Mouse (Mus musculus) R1 (cell line): ENCODE results near the gene Pygb.
A peak's percentile ranks its signal among the peaks of the same experiment; 100 is the strongest.

ENCODE experiments used
- DNase-seq: peaks from one replicate; pipeline ENCODE4 v3.0.0-alpha.2; 2018; ENCODE audit warnings: low read depth, low spot score

Gene Pygb

DNA sequence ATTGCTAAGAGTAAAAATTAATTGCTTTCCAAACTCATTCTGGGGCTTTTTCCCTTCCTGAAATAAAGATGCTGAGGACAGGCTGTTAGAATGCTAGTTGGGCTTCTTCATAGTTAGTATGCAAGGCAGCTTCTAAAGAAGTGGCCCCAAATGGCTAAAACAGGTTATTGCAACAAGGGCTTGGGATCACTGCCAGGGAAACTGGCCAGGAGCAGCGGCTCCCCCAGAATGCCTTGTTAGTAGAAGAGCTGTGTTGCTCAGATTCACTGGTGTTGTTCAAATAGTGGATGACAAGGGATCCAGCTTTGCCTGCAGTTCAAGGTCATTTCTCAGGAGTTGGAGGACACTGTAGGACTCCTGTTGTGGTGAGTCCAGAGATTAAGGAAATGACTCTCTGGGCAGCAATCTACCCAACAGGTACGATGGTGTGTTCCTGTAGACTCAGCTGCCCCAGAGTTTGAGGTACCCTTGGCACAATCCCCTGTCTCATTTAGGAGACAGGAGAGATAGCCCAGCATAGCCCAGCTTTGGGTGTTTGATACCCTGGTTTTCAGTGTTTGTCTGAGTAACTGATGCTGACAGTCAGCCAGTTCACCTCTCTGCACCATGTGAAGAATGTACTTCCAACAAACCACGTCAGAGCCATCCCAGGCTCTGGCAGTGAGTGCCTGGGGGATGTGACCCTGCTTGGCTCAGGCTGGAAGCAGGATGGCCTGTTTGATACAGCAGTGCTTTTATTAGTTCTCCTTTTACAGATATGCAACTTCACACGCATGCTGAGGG, 2.4 kb downstream of the Pygb start:
- peak; percentile 40 for DNase-seq

DNA sequence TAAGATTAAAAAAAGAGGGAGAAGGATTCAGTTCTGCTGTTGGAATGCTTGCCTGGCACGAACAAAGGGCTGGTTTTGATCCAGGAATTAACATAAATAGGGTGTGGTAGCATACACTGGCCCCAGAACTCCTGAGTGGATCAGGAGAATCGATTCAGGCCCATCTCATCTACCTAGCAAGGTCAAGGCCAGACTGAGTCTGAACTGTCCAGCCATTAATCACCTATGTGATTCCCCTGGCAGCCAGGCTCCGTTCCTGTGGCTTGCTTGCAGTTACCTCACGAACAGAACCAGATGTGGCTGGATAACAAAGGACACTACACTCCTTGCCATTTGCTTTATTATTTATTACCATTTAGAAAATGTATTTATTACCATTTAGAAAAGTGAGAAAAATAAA, 6.8 kb downstream of the Pygb start:
- DNase-seq: no peak

DNA sequence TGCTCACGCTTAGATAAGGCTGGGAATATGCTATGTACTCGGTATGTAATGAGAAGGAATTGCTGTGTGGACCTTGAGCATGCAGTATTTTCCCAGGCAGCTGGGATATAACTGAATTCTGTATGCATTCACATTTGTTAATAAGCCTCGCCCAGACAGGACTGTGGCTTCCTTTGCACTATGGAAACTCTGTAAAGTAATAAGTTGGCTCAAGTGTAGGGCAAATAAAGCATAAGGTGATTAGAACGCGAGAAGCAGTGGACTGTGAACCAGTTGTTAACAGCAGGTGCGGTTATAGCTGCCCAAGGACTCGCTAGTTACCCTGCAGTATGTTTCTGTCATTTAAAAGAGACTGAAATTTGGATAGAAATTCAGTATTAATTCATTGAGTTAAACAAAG, 11.5 kb downstream of the Pygb start:
- no peak for DNase-seq

DNA sequence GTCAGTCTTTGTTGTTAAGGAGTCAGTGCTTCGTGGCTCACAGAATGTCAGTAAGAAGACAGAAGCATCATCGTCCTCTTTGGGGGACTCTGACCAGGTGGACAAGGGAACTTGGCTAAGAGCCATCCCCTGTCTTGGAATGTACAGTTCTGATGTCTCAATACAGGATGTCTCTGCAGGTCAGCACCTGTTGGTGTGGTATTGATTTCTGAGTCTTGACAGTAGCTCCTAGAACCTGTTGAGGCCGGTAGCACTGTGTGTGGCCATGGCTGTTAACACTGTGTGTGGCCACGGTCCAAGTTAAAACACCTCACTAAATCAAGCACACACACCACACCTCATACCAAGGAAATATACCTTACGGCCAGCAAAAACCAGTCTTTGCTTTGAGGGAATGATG, 14.1 kb downstream of the Pygb start:
- no peak for DNase-seq

DNA sequence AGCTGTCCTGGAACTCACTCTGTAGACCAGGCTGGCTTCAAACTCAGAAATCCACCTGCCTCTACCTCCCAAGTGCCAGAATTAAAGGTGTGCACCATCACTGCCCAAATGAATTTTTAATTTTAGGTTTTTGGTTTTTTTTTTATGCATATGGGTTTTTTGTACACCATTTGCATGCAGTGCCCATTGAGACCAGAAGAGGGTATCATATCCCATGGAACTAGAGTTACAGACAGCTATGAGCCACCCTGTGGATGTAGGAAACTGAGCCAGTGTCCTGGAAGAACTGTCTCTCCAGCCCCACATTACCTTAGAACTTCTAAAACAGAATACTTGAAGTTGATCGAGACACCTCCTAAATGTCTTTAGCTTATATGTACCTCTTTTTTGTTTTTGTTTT, 16.5 kb downstream of the Pygb start:
- peak; percentile 34 for DNase-seq

DNA sequence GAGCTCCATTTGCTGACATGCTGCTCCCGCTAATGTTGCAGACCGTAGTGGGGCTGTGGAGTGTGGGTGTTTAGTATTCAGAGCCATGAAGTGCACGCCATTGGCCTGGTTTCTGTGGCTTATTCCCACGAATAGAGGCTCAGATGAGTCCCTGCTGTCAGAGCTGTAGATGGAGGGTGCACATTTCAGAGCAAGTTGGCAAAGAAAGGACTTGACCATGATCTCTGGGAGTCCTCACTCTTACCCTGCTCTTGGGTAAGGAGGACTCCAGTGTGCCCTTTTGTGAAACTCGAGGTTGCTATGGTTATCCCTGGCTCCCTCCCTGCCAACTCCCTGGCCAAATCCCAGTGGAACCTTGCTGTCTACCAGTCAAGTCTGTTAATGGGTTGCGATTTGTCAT, 21.8 kb downstream of the Pygb start:
- DNase-seq: no peak

DNA sequence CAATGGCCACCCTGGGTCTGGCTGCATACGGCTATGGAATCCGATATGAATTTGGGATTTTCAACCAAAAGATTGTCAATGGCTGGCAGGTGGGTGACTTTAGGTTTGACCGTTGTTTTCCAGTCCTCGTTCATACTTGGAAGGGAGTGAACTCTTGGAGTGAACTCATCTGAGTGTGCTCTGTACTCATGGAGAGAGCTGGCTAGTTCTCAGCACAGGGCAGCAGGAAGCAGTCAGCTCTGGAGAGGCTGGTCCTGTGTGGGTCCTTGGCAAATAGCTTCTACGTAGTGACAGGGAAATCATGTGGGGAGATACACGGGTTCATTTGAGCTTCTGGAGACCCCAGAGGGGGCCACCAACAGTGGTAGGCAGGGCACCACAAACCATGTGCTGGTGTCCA, 22.3 kb downstream of the Pygb start:
- no peak for DNase-seq

DNA sequence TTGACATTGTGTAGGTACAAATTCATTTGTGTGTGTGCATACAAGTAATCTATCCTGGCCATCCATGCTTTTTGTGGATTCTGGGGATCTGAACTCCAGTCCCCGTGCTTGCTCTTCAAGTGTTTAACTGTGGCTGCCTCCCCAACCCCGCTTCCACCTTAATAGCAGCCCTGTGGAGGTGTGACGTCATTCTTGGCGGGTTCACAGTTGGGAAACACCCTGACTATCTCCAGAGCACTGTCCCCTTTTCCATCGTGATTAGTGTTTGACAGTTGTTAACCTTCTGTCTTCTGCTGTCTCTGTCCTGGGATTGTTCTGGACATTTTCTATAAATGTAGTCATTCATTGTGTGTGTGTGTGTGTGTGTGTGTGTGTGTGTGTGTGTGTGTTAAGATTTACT, 24.1 kb downstream of the Pygb start:
- no peak for DNase-seq

DNA sequence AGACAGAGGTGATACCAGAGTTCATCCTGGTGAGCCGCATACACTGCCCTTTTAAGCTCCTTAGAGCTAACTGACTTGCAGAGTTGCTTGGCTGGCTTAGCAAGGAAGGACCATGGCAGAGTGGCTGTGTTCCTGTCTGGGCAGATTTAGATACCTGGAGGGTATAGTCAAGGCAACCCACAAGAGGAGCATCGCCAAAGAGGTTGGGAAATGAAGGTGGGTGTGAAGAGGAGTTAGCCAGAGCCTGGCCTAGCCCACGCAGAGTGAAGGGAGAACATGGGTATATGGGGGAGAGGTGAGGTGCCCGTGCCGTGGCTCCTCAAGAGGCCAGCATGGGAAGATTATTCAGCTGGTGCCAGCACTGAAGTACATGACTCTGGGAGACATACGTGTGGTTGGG, 26.3 kb downstream of the Pygb start:
- DNase-seq: no peak

DNA sequence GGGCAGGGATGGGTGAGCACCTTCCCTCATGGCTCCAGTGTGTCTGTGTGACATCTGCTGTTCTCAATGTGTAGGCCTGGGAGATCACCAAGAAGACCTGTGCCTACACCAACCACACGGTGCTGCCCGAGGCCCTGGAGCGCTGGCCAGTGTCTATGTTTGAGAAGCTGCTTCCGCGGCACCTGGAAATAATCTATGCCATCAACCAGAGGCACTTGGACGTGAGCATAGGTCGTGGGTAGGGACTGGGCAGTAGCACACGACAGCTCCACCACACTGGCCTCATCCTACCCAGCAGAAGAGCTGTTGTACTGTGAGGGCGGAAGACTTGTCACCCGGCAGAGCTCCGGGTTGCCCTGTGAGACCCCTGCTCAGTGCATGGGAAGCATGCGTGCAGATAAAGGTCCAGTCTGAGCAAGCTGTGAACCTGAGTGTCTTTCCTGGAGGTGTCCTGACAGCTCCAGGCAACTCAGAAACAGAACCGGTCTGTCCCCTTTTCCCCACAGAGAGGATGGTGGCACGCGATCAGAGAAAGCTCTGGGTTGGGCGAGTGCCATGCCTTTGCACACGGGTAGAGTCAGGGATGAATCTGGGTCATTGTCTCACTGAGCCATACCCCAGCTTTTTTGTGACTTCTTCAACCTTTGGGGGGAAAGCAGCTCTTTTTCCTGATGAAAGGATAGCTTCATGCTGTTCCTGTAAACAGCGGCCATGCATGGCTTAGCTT, 30.3 kb downstream of the Pygb start:
- no peak for DNase-seq

DNA sequence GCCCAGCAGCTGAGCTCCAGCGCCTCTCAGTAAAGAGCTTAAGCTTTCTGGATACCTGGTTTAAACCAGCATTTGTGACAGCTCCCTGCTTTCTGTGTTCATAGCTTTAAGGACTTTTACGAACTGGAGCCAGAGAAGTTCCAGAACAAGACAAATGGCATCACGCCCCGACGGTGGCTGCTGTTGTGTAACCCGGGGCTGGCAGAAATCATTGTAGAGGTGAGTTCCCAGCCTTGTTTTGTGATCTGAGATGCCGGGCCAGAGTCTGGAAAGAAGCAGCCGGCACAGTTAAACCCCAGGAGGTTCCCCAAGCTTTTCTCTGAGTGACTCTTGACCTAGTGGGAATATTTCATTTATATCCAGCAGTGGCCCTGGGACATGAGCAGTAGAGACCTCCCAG, 32.2 kb downstream of the Pygb start:
- no peak for DNase-seq

DNA sequence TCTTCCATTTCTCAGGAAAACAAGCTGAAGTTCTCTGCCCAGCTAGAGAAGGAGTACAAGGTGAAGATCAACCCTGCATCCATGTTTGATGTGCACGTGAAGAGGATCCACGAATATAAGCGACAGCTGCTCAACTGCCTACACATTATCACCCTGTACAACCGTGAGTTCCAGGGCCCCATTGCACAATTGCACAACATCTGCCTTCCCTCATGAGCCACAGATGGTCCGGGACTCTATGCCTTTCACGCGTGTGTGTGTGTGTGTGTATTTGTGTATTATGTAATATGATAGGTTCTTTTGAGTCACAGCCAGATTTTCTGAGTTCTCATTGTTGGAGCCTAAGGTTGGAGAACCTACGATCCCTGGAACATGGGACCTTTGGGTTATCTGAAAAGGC, 34.2 kb downstream of the Pygb start:
- DNase-seq: no peak

DNA sequence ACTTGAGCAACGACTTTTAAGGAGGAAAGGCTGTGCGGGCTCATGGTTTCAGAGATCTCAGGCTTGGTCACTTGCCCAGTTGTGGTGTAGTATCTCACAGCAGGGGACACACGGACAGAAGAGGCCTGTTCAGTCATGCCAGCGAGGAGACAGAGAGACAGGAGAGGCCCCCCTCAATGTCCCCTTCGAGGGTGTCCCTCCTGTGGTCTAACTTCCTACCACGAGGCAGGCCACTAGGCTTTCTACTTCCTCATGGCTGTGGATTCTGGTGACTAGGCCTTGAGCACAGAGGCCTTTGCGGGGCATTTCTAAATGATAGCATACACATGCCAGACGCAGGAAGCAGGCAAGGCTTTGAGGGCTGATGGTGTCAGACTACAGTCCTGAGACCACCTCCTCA, 36.5 kb downstream of the Pygb start:
- no peak for DNase-seq

DNA sequence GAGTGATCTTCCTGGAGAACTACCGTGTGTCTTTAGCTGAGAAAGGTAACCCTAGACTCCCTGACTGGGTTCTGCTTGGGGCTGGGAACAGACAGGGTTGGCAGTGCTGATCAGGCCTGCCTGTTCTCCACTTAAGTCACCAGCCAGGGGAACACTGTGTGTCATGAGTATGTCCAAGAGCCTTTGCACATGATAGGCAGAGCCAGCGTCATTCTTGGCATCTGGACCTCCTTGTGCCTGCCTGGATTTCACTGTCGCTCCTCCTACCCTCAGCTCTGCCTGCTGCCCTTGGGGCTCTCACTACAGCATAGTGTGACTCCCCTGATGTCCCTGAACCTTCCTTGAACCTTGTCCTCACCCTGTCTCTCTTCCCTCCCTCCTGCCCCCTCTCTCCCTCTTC, 39.9 kb downstream of the Pygb start:
- DNase-seq: no peak

DNA sequence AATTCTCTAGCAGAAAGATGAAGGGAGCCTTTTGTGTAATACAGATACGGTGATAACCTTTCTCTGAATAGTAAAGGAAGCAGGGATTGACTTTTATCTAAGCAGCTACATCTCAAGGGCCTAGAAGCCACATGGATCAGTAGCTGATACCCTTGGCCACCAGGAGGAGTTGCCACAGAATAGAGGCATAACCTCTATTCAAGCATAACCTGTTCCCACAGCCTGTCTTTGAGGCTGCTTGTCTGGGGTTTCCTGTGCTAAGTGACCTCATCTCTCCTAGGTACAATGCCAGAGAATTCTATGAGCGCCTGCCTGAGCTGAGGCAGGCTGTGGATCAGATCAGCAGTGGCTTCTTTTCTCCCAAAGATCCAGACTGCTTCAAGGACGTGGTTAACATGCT, 41.6 kb downstream of the Pygb start:
- no peak for DNase-seq

DNA sequence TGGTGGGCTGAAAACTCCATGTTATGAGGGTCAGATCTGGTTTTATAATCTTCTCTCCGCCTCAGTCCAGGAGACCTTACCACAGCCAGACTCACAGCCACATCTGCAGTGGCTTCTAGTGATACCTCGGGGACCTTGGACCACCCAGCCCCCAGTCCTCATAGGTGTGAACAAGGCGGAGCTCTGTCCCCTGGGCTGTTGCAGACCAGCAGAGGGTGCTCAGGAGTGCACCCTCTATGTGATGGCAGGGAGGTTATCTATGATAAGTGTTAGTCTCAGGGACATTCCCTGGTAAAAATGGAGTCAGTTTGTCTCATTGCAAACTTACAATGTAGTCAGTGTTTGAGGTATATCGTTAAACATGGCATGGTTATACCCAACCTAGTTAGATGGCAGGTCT, 42.1 kb downstream of the Pygb start:
- DNase-seq: no peak

DNA sequence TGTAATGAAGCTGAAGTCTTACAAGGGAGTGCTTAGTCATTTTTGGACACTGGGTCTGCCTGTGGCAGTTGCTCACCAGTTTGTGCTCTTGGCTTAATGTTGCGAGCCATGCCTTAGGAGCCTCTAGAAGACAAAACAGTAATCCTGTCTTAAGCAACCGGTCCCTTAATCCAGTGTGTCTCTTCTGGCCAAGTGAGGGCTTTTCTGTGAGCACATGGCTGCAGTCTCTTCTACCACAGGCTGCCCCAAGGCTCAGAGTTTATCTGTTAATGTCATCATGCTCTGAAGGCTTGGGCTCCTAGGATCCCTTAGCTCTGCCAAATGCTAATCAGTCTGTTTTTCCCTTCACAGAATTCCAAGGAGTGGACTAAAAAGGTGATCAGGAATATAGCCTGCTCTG, 43.5 kb downstream of the Pygb start:
- DNase-seq: no peak

DNA sequence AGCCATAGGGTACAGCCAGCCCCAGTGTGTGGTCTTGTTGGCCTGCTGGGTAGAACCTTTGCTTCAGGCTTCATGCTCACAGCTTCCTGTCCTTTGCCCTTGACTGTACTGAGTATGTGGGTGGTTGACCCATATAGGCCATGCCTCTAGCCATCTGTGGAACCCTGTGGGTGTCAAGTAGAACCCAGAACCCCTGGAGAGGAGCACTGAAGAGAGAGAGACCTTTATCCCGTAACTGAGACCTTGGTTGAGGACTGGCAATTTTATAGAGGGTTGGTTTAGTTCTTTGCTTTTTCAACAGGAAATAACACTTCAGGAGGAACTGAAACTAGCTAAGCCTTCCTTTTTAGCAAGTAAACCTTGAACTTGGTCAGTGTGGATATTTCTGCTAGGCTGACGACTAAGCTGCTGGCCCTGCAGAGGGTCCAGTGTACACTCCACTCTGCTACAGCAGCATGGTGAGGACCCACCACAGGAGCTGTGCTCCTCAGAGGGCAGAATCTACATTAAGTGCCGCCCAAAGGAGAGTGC, 44.4 kb downstream of the Pygb start:
- DNase-seq: no peak

DNA sequence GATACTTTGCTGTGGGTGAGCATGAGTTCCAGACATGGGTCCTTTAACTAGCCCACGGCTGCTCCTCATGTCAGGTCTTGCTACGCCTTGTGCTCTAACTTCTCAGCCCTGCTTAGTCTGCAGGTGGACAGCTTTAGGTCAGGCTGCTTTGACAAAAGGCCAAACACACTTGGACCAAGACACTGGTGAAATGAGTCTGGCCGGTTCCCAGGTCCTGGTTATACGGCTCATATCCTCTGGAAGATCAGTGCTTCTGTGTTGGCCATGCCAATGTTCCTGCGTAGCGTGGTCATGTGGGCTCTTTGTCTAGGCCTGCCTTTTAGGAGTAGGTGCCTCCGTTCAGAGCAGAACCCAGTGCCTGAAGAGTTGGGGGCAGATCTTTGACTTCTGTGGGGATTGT, 45.5 kb downstream of the Pygb start:
- DNase-seq: no peak

DNA sequence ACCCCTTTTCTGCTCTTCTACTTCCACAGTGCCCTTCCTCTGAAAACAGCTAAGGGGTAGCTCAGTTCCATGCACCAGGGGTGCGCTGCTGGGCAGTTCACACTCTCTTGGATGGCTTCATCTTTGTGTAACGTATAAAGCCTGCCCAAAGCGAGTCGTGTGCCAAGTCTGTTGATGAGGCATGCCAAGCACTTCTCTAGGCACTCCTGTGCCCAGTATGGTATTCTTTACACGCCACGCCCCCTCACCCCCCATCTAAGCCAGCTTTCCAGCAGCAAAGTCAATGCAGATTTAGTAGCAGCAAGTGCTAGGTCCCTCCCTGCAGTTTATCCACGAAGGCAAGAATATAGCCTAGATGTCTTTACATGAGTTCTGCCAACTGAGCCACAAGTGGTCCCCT, 48.1 kb downstream of the Pygb start:
- DNase-seq: no peak

DNA sequence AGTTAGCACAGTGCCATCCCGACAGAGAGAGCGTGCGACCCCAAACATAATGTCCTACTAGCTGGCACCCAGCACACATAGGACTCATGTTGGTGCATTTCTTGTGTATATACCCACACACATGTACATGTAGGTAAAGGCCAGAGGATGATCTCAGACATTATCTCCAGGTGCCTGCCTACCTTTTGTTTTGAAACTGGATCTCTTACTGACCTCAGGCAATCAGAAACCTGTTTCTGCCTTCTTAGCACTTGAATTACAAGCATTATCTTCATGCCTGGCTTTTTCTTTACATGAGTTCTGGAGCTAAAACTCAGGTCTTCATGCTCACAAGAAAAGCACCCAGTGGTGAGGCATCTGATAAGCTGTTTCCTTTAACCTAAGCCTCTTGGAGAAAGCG, 49.4 kb downstream of the Pygb start:
- no peak for DNase-seq

DNA sequence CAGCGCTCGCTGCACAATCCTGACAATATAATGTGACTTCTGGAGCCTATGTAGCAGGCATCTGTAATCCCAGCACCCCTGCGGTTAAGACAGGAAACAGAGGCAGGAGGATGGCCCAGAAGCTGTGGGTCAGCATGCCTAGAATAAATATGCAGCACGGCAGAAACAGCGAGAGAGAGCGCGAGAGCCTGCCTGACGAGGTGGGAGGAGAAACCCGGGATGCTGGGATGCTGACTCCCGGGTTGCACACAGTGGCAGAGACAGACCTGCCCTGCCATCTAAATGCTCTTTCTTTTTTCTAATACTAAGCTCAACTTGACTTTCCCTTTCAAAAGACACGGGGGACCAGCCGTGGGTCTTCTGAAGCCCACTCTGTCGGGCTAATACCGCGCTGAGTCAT, 50.4 kb downstream of the Pygb start:
- DNase-seq: peak; percentile 83

DNA sequence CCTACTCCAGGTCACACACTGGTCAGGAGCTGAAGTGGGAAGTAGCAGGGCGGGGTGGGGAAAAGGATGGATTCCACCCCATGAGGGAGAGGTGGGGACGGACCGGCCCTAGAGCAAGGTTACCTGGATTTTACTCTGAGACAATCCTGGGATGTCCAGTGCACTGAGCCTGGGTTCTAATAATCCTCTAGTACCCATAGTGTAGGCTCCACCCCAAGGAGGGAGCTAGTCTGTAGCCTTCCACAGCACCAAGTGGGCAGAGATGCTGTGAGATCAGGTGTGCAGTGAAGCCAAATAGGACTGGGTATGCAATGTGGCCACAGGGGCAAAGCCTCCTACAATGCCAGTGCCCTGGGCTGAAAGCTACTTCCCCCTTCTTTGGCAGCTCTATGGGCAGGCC, 51.2 kb downstream of the Pygb start:
- DNase-seq: no peak
